Mouse (Mus musculus) myocyte (in vitro differentiated cells): ENCODE data around the gene Frmd8. TPM values are rescaled to one million over a fixed set of nuclear protein-coding genes. Genes with fewer than 3 reads are reported as not detected.
A peak's percentile ranks its signal among the peaks of the same experiment; 100 is the strongest.

Experiments used
- H3K27me3 ChIP-seq: one replicate; pipeline ENCODE4 v1.6.1; 2011; ENCODE audit not compliant: control insufficient read depth, insufficient read depth, insufficient read length
- H3K36me3 ChIP-seq: one replicate; pipeline ENCODE4 v1.6.1; 2011; ENCODE audit not compliant: control insufficient read depth, insufficient read depth
- H3K4me2 ChIP-seq: one replicate; pipeline ENCODE4 v1.6.1; 2011; ENCODE audit warnings: low read depth, control low read depth
- H3K4me3 ChIP-seq: one replicate; pipeline ENCODE4 v1.5.1; 2011; ENCODE audit warnings: mild to moderate bottlenecking, control low read depth, moderate library complexity
- H3K79me2 ChIP-seq: one replicate; pipeline ENCODE4 v1.6.1; 2011; ENCODE audit not compliant: control insufficient read depth, insufficient read depth
- H3ac ChIP-seq: one replicate; pipeline ENCODE4 v1.6.1; 2011; ENCODE audit not compliant: control insufficient read depth, insufficient read length
- CEBPB ChIP-seq: IDR thresholded peaks from 2 replicates; pipeline ENCODE4 v1.6.1; 2011; ENCODE audit warnings: mild to moderate bottlenecking, moderate library complexity; ENCODE audit not compliant: poor library complexity, insufficient read depth, severe bottlenecking
- E2F4 ChIP-seq: IDR thresholded peaks from one replicate; pipeline ENCODE4 v1.6.1; 2011; ENCODE audit warnings: mild to moderate bottlenecking, control low read depth, moderate library complexity; ENCODE audit not compliant: insufficient read depth
- MAX ChIP-seq: IDR thresholded peaks from one replicate; pipeline ENCODE4 v1.6.1; 2011; ENCODE audit warnings: low read depth, mild to moderate bottlenecking, control low read depth
- MYOD1 ChIP-seq, 3 experiments: IDR thresholded peaks; one replicate each; pipeline ENCODE4 v1.6.1; 2011; ENCODE audit warnings: control low read depth in 2 of 3, low read depth in 2 of 3, mild to moderate bottlenecking in 2 of 3, moderate library complexity in 1 of 3; ENCODE audit not compliant: insufficient read length in 2 of 3, control insufficient read depth in 1 of 3
- MYOG ChIP-seq, 3 experiments: IDR thresholded peaks; one replicate each; pipeline ENCODE4 v1.6.1; 2011; ENCODE audit warnings: control low read depth in 2 of 3, low read depth in 2 of 3, mild to moderate bottlenecking in 2 of 3; ENCODE audit not compliant: insufficient read length in 2 of 3, control insufficient read depth in 1 of 3, insufficient read depth in 1 of 3
- POLR2A ChIP-seq: IDR thresholded peaks from one replicate; pipeline ENCODE4 v1.6.1; 2011; ENCODE audit warnings: low read depth, mild to moderate bottlenecking, control low read depth, moderate library complexity; ENCODE audit not compliant: insufficient read length
- POLR2AphosphoS2 ChIP-seq: IDR thresholded peaks from one replicate; pipeline ENCODE4 v1.6.1; 2011; ENCODE audit warnings: low read depth, control low read depth; ENCODE audit not compliant: insufficient read length
- REST ChIP-seq: IDR thresholded peaks from one replicate; pipeline ENCODE4 v1.6.1; 2011; ENCODE audit warnings: mild to moderate bottlenecking, control low read depth, moderate library complexity; ENCODE audit not compliant: insufficient read depth, insufficient read length
- SRF ChIP-seq: IDR thresholded peaks from one replicate; pipeline ENCODE4 v1.6.1; 2011; ENCODE audit warnings: low read depth; ENCODE audit not compliant: control insufficient read depth, insufficient read length
- TCF12 ChIP-seq: IDR thresholded peaks from one replicate; pipeline ENCODE4 v1.6.1; 2011; ENCODE audit warnings: mild to moderate bottlenecking, control low read depth; ENCODE audit not compliant: poor library complexity, insufficient read depth, severe bottlenecking
- TCF3 ChIP-seq: IDR thresholded peaks from one replicate; pipeline ENCODE4 v1.6.1; 2011; ENCODE audit warnings: low read depth, control low read depth; ENCODE audit not compliant: insufficient read length
- USF1 ChIP-seq: IDR thresholded peaks from one replicate; pipeline ENCODE4 v1.6.1; 2011; ENCODE audit warnings: low read depth, mild to moderate bottlenecking, control low read depth, moderate library complexity
- polyA plus RNA-seq: library from polyadenylated mRNA; unstranded; fragments of >200 nt; fragmentation: generic; extraction: Trizol; gene quantifications from one replicate; pipeline ENCODE4 v1.2.1, GENCODE M21; 2012; ENCODE audit warnings: missing spikeins

Gene Frmd8
- polyA plus RNA-seq, 1 experiment: 22.3 TPM

DNA sequence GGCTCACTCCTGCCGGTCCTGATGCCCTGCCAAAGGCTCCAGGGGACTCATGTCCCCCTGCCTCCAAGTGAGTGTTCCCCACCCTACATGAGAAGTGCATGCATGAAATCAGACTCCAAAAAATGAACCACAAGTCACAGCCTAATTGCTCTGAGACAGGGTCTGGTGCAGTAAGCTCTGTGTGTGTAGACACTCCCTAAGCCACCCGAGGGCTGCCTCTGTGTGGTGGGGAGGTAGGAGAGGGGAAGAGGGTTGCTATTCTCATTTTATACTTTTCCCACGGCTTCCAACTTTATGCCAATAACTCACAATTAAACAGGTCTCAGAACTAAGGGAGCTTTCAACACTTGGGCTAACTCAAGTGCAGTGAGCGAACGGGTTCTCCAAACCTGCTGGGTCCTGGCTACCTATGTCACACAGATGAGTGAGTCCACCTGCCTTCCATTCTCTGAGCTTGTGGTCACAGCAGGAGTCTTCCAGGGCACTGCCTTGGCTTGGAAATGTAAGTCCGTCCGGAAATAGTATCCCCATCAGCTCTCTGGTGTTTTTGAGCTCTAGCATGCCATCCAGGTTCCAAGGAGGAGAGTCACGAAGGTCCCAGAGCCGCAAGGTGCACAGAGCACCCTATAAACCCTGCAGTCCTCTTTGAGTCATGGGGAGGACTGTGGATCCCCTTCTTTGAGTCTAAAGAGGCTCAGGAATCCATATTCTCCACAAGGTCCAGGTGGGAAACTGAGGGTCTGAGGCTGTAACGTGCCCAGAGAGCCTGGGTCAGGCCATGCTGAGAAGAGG lies 50.1 kb downstream of the Frmd8 start:
- Histone ChIP-seq H3K4me2 (peak overlapping the region; percentile 31), H3K4me3 (no peak overlapping the region)

DNA sequence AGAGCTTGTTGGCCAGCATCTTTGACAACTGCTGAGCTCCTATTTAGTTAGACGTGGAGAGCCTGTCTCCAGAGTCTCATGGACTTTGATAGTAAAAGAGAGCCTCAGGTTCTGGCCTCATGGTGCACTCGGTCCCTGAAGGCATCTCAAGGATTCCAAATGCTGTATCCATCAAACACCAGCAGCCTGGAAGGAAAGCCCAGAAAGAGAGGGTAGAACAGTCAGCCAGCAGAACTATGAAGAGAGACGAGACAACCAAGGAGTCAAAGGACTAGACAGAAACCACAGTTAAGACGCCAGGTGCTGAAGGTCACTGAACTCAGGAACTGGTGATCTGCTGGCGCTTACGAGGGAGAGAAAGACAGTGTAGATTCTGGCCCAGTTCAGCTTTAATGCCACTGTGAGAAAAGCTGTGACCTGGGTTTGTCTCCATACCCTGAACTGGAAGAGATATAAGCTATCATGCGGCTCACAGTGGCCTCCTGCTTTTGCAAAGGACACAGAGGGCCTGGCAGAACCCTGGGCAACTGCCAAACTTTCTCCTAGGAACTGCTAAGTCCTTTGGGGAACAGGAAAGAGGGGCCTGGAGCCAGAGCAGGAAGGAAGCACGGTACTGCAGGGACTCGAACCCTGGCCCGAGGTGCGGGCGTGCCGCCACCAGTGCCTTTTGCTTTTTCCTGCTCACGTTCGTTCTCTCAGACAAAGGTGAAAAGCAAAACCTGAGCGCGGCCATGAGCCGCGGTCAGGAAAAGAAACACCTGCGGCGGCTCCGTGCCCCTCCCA lies 50.8 kb downstream of the Frmd8 start:
- Histone ChIP-seq H3ac (no peak overlapping the region), H3K36me3 (peaks cover 40% of the 10 kb centered on the region), H3K4me3 (no peak overlapping the region), H3K79me2 (peaks cover 8% of the 10 kb centered on the region), H3K4me2 (peak overlapping the region; percentile 31), H3K27me3 (no peaks in the 10 kb centered on the region)
- TF ChIP-seq POLR2AphosphoS2 (peak; percentile 83), MAX (no peak), CEBPB (no peak), TCF12 (no peak), MYOD1 (IDR thresholded peaks at IDR 0.05; ENCODE audit: control insufficient read depth in 1 of 3, insufficient read length in 2 of 3, low read depth in 2 of 3) (no peak)

More for the DNA sequence above, 50.1 kb downstream of the Frmd8 start:
- H3ac ChIP-seq: no peak overlapping the region
- peak; percentile 92 for TF ChIP-seq POLR2AphosphoS2
- no peak for TF ChIP-seq E2F4
- no peak for TF ChIP-seq TCF3
- no peak for TF ChIP-seq MAX
- TF ChIP-seq CEBPB: no peak
- no peak for TF ChIP-seq TCF12
- peak; percentile 51 for TF ChIP-seq POLR2A
- TF ChIP-seq REST: no peak
- no peak for TF ChIP-seq USF1
- H3K79me2 ChIP-seq: peaks cover 8% of the 10 kb centered on the region
- no peaks in the 10 kb centered on the region for H3K27me3 ChIP-seq
- peaks cover 40% of the 10 kb centered on the region for H3K36me3 ChIP-seq

GRCm38 (mm10) chr19:5823266-5823839 lies 51.7 kb downstream of the Frmd8 start:
- H3K36me3 ChIP-seq: peaks cover 40% of the 10 kb centered on the region
- no peak overlapping the region for H3ac ChIP-seq
- H3K79me2 ChIP-seq: peaks cover 8% of the 10 kb centered on the region
- TF ChIP-seq POLR2AphosphoS2: peak; percentile 95
- TF ChIP-seq POLR2A: peak; percentile 80
- TF ChIP-seq TCF12: no peak
- TF ChIP-seq MYOD1 (IDR thresholded peaks at IDR 0.05; ENCODE audit: control insufficient read depth in 1 of 3, insufficient read length in 2 of 3, low read depth in 2 of 3): peak in 1 of 3 experiments; percentile 28
- no peak for TF ChIP-seq SRF
- H3K27me3 ChIP-seq: no peaks in the 10 kb centered on the region
- H3K4me3 ChIP-seq: no peak overlapping the region
- H3K4me2 ChIP-seq: peak overlapping the region; percentile 5

- H3ac ChIP-seq: no peak overlapping the region
- peak overlapping the region; percentile 16 for H3K4me2 ChIP-seq
- TF ChIP-seq POLR2AphosphoS2 (no peak), TCF3 (no peak), MYOG (IDR thresholded peaks at IDR 0.05; ENCODE audit: control insufficient read depth in 1 of 3, insufficient read depth in 1 of 3, insufficient read length in 2 of 3, low read depth in 2 of 3) (no peak), TCF12 (no peak), POLR2A (no peak), E2F4 (no peak), SRF (no peak), MYOD1 (IDR thresholded peaks at IDR 0.05; ENCODE audit: control insufficient read depth in 1 of 3, insufficient read length in 2 of 3, low read depth in 2 of 3) (no peak), CEBPB (no peak), MAX (no peak), USF1 (no peak), REST (no peak)
- H3K79me2 ChIP-seq: peaks cover 8% of the 10 kb centered on the region
- H3K4me3 ChIP-seq: no peak overlapping the region
- H3K27me3 ChIP-seq: no peaks in the 10 kb centered on the region
- peaks cover 37% of the 10 kb centered on the region for H3K36me3 ChIP-seq
Observed at GRCm38 (mm10) chr19:5822834-5823205, 52.3 kb downstream of the Frmd8 start.
